Mouse (Mus musculus) lung, postnatal 36 days (tissue): ENCODE data around the gene Nans.

Experiments
- DNase-seq: peaks from one replicate; pipeline ENCODE4 v3.0.0; 2022; ENCODE audit warnings: mixed read lengths

Gene Nans

DNA sequence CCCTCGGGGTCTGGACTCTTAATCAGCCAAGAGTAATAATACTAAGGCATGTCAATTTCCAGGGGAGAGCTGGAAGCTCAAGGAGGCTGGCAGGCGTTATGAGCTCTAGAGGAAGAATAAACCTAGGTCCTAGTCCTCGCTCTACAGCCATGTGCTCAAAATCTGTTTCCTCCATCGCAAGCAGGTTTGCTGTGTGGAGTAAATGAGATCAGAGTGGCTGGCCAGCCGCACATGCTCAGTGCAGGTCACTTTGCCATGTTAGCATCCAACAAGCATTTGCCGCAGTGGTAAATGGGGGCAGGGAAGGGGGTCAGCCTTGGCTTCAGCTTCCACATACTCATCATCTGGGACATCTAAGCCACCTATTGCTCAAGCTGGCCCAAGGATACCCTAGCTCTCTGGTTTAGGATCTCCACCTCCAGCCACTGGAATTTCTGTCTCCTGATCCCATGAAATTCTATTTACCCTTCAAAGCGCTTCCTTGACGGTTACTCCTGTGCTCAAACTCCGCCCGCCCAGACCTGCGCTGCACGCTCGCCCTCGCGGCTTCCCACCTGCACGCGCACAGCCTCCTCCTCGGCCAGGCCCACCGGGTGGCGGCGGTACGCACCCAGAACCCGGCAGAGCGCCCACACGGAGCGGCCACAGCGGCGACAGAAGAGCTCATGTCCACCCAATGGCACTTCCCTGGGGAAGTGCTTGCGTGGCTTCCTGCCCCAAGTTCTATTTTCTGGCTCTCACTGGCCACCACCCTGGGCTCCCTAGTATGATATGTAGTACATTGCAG lies 45.1 kb downstream of the Nans start:
- DNase-seq, result peak; percentile 57

DNA sequence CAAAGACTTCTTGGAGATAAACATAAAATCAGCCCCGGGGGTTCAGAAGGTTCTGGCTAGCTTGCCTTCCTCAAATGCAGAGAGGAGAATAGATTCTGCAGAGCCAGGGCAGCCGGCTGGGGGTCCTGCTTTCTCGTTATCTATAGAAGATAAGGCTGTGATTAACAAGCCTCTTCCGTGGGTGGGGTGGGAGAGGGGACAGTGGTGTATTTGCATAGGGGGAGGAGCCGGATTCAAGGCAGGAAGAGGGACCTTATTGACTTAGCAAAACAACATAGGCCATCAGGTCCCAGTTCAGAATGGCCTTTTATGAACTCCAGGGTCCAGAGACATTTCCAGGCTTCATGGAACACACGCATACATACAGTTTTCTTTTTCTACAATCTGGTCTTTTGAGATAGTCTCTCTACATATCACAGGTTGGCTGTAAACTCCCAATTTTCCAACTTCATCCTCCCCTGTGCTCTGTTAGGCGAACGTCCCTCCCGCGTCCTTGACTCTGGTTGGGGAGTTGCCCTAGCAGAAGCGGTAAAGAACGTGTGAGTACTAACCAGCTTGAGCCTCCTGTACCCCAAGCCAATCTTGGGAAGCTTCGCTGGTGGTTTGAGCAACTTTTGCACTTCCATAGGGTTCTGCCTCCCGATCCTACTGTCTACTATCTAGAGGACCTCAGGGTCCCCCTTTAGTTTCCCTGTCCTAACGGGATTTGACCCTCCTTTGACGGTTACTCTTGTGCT lies 46.2 kb downstream of the Nans start:
- peak; percentile 61 for DNase-seq

DNA sequence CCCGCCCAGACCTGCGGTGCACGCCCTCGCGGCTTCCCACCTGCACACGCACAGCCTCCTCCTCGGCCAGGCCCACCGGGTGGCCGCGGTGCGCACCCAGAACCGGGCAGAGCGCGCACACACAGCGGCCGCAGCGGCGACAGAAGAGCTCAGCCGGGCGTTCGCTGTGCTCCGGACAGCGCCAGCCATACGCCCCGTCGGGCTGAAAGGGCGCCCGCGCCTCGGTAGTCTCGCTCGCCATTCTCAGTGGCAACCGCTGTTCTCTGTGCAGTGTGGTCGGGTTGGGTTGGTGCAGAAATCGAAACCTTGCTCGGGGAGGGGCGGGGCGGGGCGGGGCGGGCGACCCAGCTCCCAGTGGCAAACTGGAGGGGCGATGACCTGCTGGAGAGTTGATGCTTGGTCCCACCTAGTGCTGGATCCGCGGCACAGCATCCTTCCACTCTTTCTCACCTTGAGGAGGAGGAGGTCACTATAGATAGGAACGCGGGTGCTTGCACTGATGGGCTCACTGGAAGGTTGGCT lies 46.9 kb downstream of the Nans start, which contains the start of gene Trim14:
Gene Trim14, minus strand, starts transcription at position 302 of the 522 bp plus-strand sequence.
- peak; percentile 65 for DNase-seq

DNA sequence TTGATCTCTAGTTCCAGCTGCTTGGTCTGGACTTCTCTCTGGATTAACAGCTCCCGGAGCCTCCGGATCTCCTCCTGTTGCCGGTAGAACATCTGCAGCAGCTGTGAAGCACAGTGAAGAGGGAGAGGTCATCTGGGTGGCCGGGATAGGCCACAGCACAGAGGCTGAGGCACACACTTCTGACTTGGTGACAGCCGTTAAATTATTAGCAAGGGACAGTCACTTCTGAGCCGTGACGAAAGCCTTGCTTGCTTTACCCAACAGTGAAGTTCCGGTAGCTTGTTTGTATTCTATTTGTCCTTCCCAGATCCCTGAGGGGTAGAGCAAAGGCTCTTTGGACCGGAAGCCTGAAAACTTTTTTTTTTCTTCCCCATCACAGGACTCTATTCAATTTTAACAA lies 50.1 kb downstream of the Nans start:
- no peak for DNase-seq

DNA sequence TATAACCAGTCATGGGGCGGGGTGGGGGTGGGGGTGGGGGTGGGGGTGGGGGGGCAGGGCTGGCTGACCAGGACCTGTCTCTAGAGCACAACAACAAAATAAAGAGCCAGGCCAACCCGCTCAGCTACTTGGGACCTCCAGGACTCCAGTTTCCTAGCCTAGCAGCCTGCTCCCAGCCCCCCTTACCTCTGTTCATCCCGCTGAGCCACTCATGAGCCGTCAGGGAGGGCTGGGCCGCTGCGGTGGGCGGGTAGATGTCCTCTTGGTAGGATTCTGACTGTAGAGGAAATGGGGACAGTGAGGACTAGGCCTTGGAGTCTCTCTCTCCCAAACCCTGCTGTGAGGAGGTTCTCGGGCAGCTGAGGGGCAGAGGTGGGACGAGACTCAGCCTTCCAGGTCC lies 52.7 kb downstream of the Nans start:
- no peak for DNase-seq

DNA sequence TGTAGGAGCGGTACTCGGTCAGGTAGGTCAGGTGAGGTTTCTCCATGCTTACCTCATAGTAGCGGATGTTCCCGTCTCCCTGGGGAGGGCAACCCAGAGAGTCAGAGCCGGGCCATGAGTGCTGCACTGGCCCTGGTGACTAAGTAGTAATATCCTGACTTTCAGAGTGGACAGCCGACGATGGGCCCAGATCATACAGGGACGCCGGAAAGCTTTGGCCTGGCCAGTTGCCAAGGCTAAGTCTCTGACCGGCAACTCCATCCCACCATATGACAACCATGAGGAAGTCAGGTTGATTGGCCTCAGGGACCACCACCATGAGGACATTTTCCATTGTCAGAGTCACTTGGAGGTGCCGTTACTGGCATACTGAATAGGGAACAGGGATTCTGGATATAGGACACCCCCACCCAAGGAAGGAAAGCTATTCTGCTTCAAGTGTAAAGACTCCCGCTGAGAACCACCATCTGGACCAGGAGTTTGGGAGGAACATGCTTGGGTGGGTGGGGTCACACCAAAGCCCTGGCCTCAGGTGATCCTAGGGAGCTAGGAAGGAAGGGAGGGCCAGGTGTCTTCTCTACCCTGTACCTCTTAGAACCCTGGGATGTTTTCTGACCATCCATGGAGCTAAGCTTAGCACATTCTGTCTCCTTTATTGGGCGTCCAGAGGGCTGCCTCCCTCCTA lies 54.5 kb downstream of the Nans start:
- DNase-seq, result no peak

DNA sequence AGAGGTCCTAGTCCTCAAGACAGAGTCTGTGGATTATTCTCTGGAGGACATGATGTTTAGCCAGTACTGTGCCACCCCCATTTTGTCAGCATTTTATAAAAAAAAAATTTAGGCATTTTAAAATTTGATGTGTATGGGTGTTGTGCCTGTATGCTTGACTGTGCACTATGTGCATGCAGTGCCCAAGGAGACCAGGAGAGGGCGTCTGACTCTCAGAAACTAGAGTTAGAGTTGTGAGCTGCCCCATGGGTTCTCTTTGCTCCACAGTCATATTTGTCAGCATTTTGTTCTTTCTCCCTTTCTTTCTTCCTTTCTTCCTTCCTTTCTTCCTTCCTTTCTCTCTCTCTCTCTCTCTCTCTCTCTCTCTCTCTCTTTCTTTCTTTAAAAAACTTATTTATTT lies 55.3 kb downstream of the Nans start:
- DNase-seq, result peak; percentile 69

DNA sequence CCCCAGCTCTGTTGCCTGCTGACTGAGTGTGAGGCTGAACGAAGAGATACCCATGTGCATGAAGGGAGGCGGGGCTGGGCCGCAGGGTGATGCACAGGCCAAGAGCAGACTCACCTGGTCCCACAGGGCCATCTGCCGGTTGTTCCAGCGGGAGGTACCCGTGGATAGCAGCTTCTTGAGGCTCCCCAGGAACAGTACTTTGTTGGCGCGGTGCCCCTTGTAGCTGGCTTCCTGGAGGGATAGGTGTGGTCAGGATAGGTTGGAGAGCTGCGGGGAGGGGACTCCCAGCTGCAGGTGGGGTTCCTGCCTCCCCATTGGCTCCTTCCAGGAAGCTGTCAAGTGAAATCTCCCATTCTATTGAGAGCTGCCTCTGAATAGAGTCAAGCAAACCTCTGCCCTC lies 56.5 kb downstream of the Nans start:
- DNase-seq, result peak; percentile 70

DNA sequence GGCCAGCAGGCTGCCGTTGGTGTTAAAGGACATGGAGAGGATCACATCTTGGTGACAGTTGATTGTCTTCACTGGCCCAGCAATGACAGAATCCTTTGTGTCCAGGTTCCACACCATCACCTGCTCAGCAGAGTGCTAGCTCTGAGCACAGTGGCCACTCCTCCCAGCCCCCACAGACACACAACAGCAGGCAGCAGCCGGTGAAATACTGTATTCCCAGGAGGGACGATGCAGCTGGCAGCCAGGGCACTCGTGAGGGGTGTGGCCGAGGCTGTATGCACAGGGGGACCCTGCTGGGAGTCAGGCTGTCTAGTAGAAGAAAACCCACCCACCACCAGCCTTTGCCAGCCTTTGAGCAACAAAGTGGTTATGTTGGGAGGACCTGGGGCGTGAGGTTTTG lies 57.7 kb downstream of the Nans start:
- no peak for DNase-seq

DNA sequence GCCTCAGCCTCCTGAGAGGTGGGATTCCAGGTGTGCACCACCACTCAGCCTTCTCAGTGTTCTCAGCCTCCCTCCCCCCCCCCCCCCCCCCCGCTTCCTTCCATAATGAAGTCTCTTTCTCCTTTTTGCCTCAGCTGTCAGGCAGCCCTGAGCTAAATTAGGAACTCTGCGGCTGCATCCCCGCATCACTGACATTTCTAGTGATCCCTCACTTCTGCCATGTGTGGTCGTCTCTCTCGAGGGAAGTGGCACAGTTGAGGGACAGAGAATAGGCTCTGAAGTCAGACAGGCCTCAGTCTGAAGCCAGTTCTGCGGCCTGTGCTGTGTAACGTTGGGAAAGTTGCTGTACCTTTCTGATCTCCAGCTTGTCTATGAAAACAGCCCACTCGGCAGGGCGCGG lies 60.9 kb downstream of the Nans start:
- no peak for DNase-seq

DNA sequence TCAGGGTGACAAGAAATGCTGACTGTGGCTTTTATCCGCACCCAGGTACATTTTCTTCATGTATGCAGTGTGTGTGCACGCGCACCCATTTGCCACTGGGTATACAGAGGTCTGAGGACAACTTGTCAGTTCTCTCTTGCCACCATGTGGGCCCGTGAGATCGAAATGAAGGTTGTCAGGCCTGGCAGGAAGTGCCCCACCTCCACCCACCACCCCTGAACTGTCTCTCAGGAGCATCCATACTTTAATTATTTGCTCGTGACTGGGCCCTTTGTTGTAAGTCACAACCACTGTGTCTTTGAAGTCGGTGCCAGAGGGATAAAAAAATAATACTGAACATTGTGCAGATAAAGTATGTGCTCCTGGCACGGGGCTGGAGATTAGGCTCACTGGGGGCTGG lies 61.4 kb downstream of the Nans start:
- no peak for DNase-seq
